Mouse (Mus musculus) intestine, postnatal 0 days (tissue): ENCODE data around the gene Dhx40. TPM values are rescaled to one million over a fixed set of nuclear protein-coding genes. Genes with fewer than 3 reads are reported as not detected.

ENCODE experiments used
- ATAC-seq: fragments of 200-750 bp; cut with Nextera tagmentation; 2 replicates; pipeline ENCODE4 v1.8.0; 2017; ENCODE audit warnings: mild to moderate bottlenecking, moderate TSS enrichment, moderate library complexity
- H3K27ac ChIP-seq: fragments of 300-500 bp; sonication (generic); 2 replicates; pipeline ENCODE4 v1.5.1; 2014; ENCODE audit warnings: mild to moderate bottlenecking, low read depth, low read length, moderate library complexity
- H3K27me3 ChIP-seq: fragments of 300-500 bp; sonication (generic); replicated peaks from 2 replicates; pipeline ENCODE4 v1.6.1; 2014; ENCODE audit warnings: low read length, mixed read lengths; ENCODE audit not compliant: control insufficient read depth, insufficient read depth
- H3K36me3 ChIP-seq: fragments of 300-500 bp; sonication (generic); 2 replicates; pipeline ENCODE4 v1.6.1; 2014; ENCODE audit warnings: mild to moderate bottlenecking, moderate library complexity; ENCODE audit not compliant: control insufficient read depth, insufficient read depth
- H3K4me1 ChIP-seq: fragments of 300-500 bp; sonication (generic); replicated peaks from 2 replicates; pipeline ENCODE4 v1.6.1; 2014; ENCODE audit warnings: antibody characterized with exemption, low read length, mixed read lengths; ENCODE audit not compliant: control insufficient read depth, insufficient read depth
- H3K4me2 ChIP-seq: fragments of 300-500 bp; sonication (generic); replicated peaks from 2 replicates; pipeline ENCODE4 v1.6.1; 2014; ENCODE audit warnings: low read depth, mild to moderate bottlenecking, moderate library complexity
- H3K4me3 ChIP-seq: fragments of 300-500 bp; sonication (generic); 2 replicates; pipeline ENCODE4 v1.5.1; 2014; ENCODE audit warnings: low read depth, low read length
- H3K9ac ChIP-seq: fragments of 300-500 bp; sonication (generic); 2 replicates; pipeline ENCODE4 v1.6.1; 2014; ENCODE audit warnings: mild to moderate bottlenecking, low read depth, low read length
- H3K9me3 ChIP-seq: fragments of 300-500 bp; sonication (generic); 2 replicates; pipeline ENCODE4 v1.6.1; 2016; ENCODE audit warnings: mixed run types; ENCODE audit not compliant: control insufficient read depth
- CTCF ChIP-seq: sonication (generic); IDR thresholded peaks from 2 replicates; pipeline ENCODE4 v1.5.1; 2016; ENCODE audit warnings: low read depth, mild to moderate bottlenecking, control low read depth, antibody characterized with exemption, moderate library complexity
- WGBS: fragments of 180-500 bp; shearing (Covaris S2); extraction: QIAGEN DNeasy Blood & Tissue Kit; methylation state at CpG from one replicate; pipeline ENCODE4 v1.1.7; 2014; 5-methylcytosine and 5-hydroxymethylcytosine counted together
- polyA plus RNA-seq: library from polyadenylated mRNA; unstranded; fragments of >200 nt; fragmentation: Nextera tagmentation; extraction: Ambion mirVana; gene quantifications from 2 replicates; pipeline ENCODE4 v1.2.1, GENCODE M21; 2015

Gene Dhx40
- polyA plus RNA-seq, 1 experiment from 2014 or later, result 8.4 TPM

DNA sequence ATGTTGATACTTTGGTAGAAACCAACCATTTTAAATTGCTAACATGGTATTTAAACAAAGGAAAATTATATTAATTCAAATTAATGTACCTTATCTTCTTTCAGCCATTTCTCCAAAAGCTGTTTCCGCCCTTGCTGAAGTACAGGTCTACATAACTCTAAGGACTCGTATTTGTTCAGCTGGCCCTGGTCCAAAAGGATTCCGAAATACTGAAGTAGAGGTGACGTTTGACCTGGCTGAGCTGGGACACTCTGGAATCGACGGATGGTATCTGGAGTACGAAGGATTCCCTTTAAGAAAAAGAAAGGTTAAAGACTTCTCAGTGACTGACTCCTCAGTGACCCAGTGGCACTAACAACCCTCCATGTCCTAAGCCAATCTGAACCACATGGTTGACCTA, 82.6 kb downstream of the Dhx40 start:
- Histone ChIP-seq H3K4me1 (no peaks in the 10 kb centered on the region), H3K9ac (no peak overlapping the region), H3K36me3 (peaks cover 65% of the 10 kb centered on the region), H3K9me3 (no peaks in the 10 kb centered on the region), H3K27ac (no peak overlapping the region), H3K4me2 (no peak overlapping the region), H3K4me3 (no peak overlapping the region), H3K27me3 (no peaks in the 10 kb centered on the region)
- no peak for TF ChIP-seq CTCF
- ATAC-seq, result no peak
- WGBS, result 84% methylated on average over 7 of the region's 7 CpGs

DNA sequence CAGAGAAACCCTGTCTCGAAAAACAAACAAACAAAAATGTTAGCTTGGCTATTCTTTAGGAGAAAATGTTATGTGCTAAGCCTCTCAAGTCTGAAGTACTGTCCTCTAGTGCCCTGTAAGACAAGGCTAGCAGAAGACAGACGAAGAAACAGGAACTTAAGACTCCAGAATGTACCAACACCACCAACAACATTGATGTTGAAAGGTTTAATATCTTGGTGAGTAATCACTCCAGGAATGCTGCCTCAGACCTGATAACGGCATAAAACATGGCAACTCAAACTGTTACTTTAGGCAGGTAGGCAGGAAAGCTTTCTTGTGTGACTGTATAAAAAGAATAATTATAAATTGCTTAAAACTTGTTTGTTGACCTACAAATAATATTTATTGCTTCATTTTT, 83.5 kb downstream of the Dhx40 start:
- ATAC-seq, result no peak
- no peaks in the 10 kb centered on the region for H3K4me1 ChIP-seq
- no peaks in the 10 kb centered on the region for H3K27me3 ChIP-seq
- H3K9me3 ChIP-seq, result no peaks in the 10 kb centered on the region
- no peak overlapping the region for H3K9ac ChIP-seq
- H3K4me2 ChIP-seq, result no peak overlapping the region
- H3K36me3 ChIP-seq, result peaks cover 68% of the 10 kb centered on the region
- no peak overlapping the region for H3K4me3 ChIP-seq
- 78% methylated on average over 3 of the region's 3 CpGs for WGBS
- no peak overlapping the region for H3K27ac ChIP-seq
- TF ChIP-seq CTCF, result no peak

DNA sequence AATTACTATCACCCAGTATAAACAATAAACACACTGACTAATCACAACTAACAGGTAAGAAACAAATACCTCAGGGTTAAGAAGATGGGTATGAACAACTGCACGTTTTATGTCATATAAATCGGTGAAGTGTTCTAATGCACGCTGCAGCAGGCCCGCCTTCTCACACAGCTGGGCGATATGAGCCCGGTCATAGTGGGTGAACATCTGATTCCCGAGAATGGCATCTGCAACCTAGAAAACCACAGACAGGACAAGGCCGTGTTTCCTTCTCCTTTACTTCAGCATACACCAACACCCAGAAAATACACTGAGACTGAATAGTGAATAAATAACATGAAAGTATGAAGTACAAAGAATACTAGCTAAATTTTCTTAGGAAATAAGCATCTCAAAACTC, 88.2 kb downstream of the Dhx40 start:
- TF ChIP-seq CTCF, result no peak
- no peak overlapping the region for H3K9ac ChIP-seq
- H3K27ac ChIP-seq, result no peak overlapping the region
- no peaks in the 10 kb centered on the region for H3K27me3 ChIP-seq
- no peaks in the 10 kb centered on the region for H3K4me1 ChIP-seq
- H3K36me3 ChIP-seq, result peaks cover 70% of the 10 kb centered on the region
- H3K4me2 ChIP-seq, result no peak overlapping the region
- H3K4me3 ChIP-seq, result no peak overlapping the region
- H3K9me3 ChIP-seq, result no peaks in the 10 kb centered on the region
- ATAC-seq, result no peak
- WGBS, result 90% methylated on average over 8 of the region's 8 CpGs

Other genes with a start within 250 kb of the Dhx40 start
- gene Vmp1, start 123.9 kb downstream of the Dhx40 start, polyA plus RNA-seq, result 387 and 408 TPM in 2 replicates
- gene Ptrh2, start 123.8 kb downstream of the Dhx40 start, polyA plus RNA-seq, result 14.2 and 14.6 TPM in 2 replicates
- gene Cltc, start 50.2 kb downstream of the Dhx40 start, polyA plus RNA-seq, result 87.3 and 95.2 TPM in 2 replicates
- gene Ypel2, start 186.0 kb upstream of the Dhx40 start, polyA plus RNA-seq, result 4.6 and 5.9 TPM in 2 replicates